Mouse (Mus musculus) kidney, embryonic 14.5 days (tissue): ENCODE data around the gene Rint1. TPM values are rescaled to one million over a fixed set of nuclear protein-coding genes. Genes with fewer than 3 reads are reported as not detected.
"Not testable (repeated sequence)": the region's sequence is repeated elsewhere in the genome, so short reads cannot be mapped to it uniquely, and the experiment has no call there.

Source experiments
- ATAC-seq: fragments of 200-750 bp; cut with Nextera tagmentation; 2 replicates; pipeline ENCODE4 v1.8.0; 2017; ENCODE audit warnings: moderate number of reproducible peaks, mild to moderate bottlenecking, moderate TSS enrichment, moderate library complexity; ENCODE audit not compliant: low FRiP score, low TSS enrichment
- H3K27ac ChIP-seq: fragments of 300-500 bp; sonication (generic); 2 replicates; pipeline ENCODE4 v1.5.1; 2014; ENCODE audit warnings: low read depth, mild to moderate bottlenecking, low read length, moderate library complexity, mixed read lengths
- H3K27me3 ChIP-seq: fragments of 300-500 bp; sonication (generic); 2 replicates; pipeline ENCODE4 v1.6.1; 2014; ENCODE audit warnings: mild to moderate bottlenecking, low read length; ENCODE audit not compliant: control insufficient read depth, insufficient read depth
- H3K36me3 ChIP-seq: fragments of 300-500 bp; sonication (generic); 2 replicates; pipeline ENCODE4 v1.6.1; 2014; ENCODE audit warnings: low read length, mixed read lengths; ENCODE audit not compliant: control insufficient read depth, insufficient read depth
- H3K4me1 ChIP-seq: fragments of 300-500 bp; sonication (generic); 2 replicates; pipeline ENCODE4 v1.6.1; 2014; ENCODE audit warnings: low read length, mixed read lengths; ENCODE audit not compliant: control insufficient read depth, insufficient read depth
- H3K4me2 ChIP-seq: fragments of 300-500 bp; sonication (generic); replicated peaks from 2 replicates; pipeline ENCODE4 v1.6.1; 2014; ENCODE audit warnings: low read depth, mild to moderate bottlenecking, low read length
- H3K4me3 ChIP-seq: fragments of 300-500 bp; sonication (generic); 2 replicates; pipeline ENCODE4 v1.5.1; 2014; ENCODE audit warnings: mild to moderate bottlenecking, low read length
- H3K9ac ChIP-seq: fragments of 300-500 bp; sonication (generic); 2 replicates; pipeline ENCODE4 v1.6.1; 2014; ENCODE audit warnings: low read depth, mild to moderate bottlenecking, low read length, moderate library complexity
- H3K9me3 ChIP-seq: fragments of 300-500 bp; sonication (generic); 2 replicates; pipeline ENCODE4 v1.6.1; 2016; ENCODE audit warnings: low read length; ENCODE audit not compliant: control insufficient read depth
- WGBS: fragments of 180-500 bp; shearing (Covaris S2); extraction: QIAGEN DNeasy Blood & Tissue Kit; methylation state at CpG from one replicate; pipeline ENCODE4 v1.1.7; 2014; 5-methylcytosine and 5-hydroxymethylcytosine counted together
- polyA plus RNA-seq: library from polyadenylated mRNA; unstranded; fragments of >200 nt; fragmentation: Nextera tagmentation; extraction: Ambion mirVana; gene quantifications from 2 replicates; pipeline ENCODE4 v1.2.1, GENCODE M21; 2014

Gene Rint1
- polyA plus RNA-seq, 1 experiment from 2014 or later: 39.1 TPM

DNA sequence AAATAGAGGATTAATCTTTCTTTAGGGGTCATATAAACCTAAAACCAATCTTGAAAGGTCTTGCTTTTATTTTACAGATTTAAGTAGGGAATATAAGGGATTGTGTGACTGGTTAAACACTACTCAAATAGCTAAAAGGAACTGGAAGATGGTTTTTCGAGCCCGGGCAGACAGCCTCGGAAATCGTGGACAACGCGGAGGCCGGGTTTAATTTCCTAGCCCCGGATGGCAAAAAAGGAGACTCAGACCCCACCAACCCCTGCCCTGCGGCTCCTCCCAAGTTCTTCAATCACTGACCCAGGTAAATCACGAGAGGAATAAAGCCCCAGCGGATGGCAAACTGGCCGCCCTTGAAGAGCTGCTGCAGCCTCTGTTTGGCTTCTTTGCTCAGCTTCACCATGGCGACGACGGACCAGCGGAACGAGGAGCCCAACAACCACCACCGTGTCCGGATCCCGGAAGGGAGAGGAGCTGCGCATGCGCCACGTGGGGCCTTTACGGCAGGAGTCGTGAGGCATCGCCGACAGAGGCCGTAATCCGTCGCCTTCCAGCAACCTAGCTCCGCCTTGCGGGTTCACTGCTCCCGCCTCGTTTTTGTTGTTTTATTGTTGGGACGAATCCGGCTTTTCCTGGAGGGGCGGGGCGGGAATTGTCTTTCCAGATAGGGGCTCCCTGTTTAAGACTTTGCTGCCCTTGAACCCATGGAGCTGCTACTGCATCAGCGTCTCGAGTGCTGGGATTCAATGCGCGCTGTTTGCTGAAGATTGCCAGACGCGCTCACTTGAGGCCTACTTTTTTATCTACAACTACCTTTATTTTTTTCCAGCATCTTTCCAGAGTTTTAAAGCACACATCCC, 56.4 kb downstream of the Rint1 start, which contains the start of gene Tomm7:
Gene Tomm7, minus strand, starts transcription at position 488 of the 857 bp plus-strand sequence.
- Histone ChIP-seq H3K36me3 (peaks cover 14% of the 10 kb centered on the region; the same call in 1 of the 2 replicates), H3K9me3 (no peaks in the 10 kb centered on the region), H3K4me2 (peak within 1 kb of the TSS; percentile 69), H3K27me3 (no peaks in the 10 kb centered on the region), H3K27ac (peak within 1 kb of the TSS; percentile 83), H3K9ac (peak within 1 kb of the TSS; percentile 72), H3K4me1 (peaks cover 11% of the 10 kb centered on the region; the same call in 1 of the 2 replicates), H3K4me3 (peak within 1 kb of the TSS; percentile 57)
- ATAC-seq: peak; percentile 95
- WGBS: under 1% methylated on average over 44 of the region's 44 CpGs

DNA sequence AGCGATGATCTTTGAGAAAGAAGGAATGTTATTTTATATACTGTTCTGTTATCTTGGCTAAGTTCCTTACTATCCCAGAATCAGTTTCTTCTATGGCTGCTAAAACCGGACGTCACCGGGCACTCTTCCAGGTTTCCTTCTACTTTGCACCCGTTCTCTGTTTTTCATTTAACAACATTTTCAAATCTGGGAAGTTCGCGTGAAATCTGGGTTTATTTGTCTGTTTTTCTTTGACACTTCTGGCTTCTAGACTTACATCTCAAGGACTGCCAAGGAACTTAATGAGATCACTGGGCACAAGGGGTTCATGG, 57.0 kb downstream of the Rint1 start:
- H3K4me3 ChIP-seq: peak overlapping the region; percentile 57
- peak overlapping the region; percentile 72; the same call in 1 of the 2 replicates for H3K9ac ChIP-seq
- 21% methylated on average over 7 of the region's 7 CpGs for WGBS
- peaks cover 11% of the 10 kb centered on the region; the same call in 1 of the 2 replicates for H3K4me1 ChIP-seq
- H3K27ac ChIP-seq: peak overlapping the region; percentile 83
- ATAC-seq: peak; percentile 19
- H3K9me3 ChIP-seq: no peaks in the 10 kb centered on the region
- peak overlapping the region; percentile 40 for H3K4me2 ChIP-seq
- H3K36me3 ChIP-seq: peaks cover 8% of the 10 kb centered on the region; the same call in 1 of the 2 replicates
- no peaks in the 10 kb centered on the region for H3K27me3 ChIP-seq

- H3K9me3 ChIP-seq: no peaks in the 10 kb centered on the region
- no peak overlapping the region for H3K9ac ChIP-seq
- no peak overlapping the region for H3K4me3 ChIP-seq
- ATAC-seq: no peak
- 92% methylated on average over 3 of the region's 3 CpGs for WGBS
- H3K4me2 ChIP-seq: no peak overlapping the region; the same call in 1 of the 2 replicates
- H3K27me3 ChIP-seq: no peaks in the 10 kb centered on the region
- peaks cover 5% of the 10 kb centered on the region; the same call in 1 of the 2 replicates for H3K36me3 ChIP-seq
- peaks cover 11% of the 10 kb centered on the region; the same call in 1 of the 2 replicates for H3K4me1 ChIP-seq
- no peak overlapping the region; the same call in 1 of the 2 replicates for H3K27ac ChIP-seq
These were observed 57.6 kb downstream of the Rint1 start for GRCm38 (mm10) chr5:23845141-23845540.

- peak overlapping the region; percentile 72 for H3K4me2 ChIP-seq
- ATAC-seq: peak; percentile 98
- peaks cover 5% of the 10 kb centered on the region; the same call in 1 of the 2 replicates for H3K4me1 ChIP-seq
- H3K9ac ChIP-seq: peak overlapping the region; percentile 86
- no peaks in the 10 kb centered on the region for H3K27me3 ChIP-seq
- H3K36me3 ChIP-seq: peaks cover 32% of the 10 kb centered on the region
- H3K27ac ChIP-seq: peak overlapping the region; percentile 51; the same call in 1 of the 2 replicates
- WGBS: 1% methylated on average over 46 of the region's 61 CpGs
- H3K4me3 ChIP-seq: peak overlapping the region; percentile 88
- H3K9me3 ChIP-seq: no peaks in the 10 kb centered on the region
These were observed 63.0 kb downstream of the Rint1 start for GRCm38 (mm10) chr5:23850345-23851159.

DNA sequence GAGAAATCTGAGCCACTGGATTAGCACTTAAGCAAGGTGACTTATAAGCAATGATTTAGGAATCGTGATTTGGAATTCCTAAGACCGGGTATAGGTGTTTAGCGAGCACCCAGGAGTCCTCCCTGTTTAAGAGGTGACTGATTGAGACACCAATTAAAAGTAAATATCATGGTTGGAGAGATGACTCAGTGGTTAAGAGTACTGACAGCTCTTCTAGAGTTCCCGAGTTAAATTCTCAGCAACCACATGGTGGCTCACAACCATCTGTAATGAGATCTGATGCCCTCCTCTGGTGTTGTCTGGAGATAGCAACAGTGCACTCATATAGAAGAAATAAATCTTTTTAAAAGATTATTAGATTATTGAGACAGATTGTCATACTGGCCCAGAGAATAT, 63.6 kb downstream of the Rint1 start:
- H3K27me3 ChIP-seq, H3K9me3 ChIP-seq, H3K27ac ChIP-seq, ATAC-seq, H3K4me1 ChIP-seq: not testable (repeated sequence)
- H3K4me3 ChIP-seq: peak overlapping the region; percentile 88
- peaks cover 37% of the 10 kb centered on the region for H3K36me3 ChIP-seq
- H3K4me2 ChIP-seq: peak overlapping the region; percentile 72
- 12% methylated on average over 4 of the region's 4 CpGs for WGBS
- peak overlapping the region; percentile 86 for H3K9ac ChIP-seq

- H3K9ac ChIP-seq, H3K4me1 ChIP-seq, H3K4me3 ChIP-seq, ATAC-seq, H3K27me3 ChIP-seq, H3K27ac ChIP-seq, H3K4me2 ChIP-seq, H3K9me3 ChIP-seq: not testable (repeated sequence)
- peaks cover 53% of the 10 kb centered on the region for H3K36me3 ChIP-seq
- WGBS: 83% methylated on average over 1 of the region's 1 CpGs
These were observed 65.4 kb downstream of the Rint1 start for GRCm38 (mm10) chr5:23852916-23853315.

- Histone ChIP-seq H3K36me3 (peaks cover 59% of the 10 kb centered on the region), H3K9me3 (no peaks in the 10 kb centered on the region), H3K4me3 (no peak overlapping the region), H3K4me1 (peaks cover 5% of the 10 kb centered on the region; the same call in 1 of the 2 replicates), H3K9ac (no peak overlapping the region), H3K4me2 (no peak overlapping the region), H3K27me3 (no peaks in the 10 kb centered on the region), H3K27ac (no peak overlapping the region)
- ATAC-seq: no peak
- WGBS: 89% methylated on average over 6 of the region's 6 CpGs
These were observed 68.0 kb downstream of the Rint1 start for GRCm38 (mm10) chr5:23855484-23855883.

- H3K9ac ChIP-seq: no peak overlapping the region
- no peaks in the 10 kb centered on the region for H3K9me3 ChIP-seq
- H3K27ac ChIP-seq: no peak overlapping the region
- ATAC-seq: no peak
- no peak overlapping the region for H3K4me2 ChIP-seq
- no peak overlapping the region for H3K4me3 ChIP-seq
- H3K36me3 ChIP-seq: peaks cover 59% of the 10 kb centered on the region
- 90% methylated on average over 1 of the region's 1 CpGs for WGBS
- H3K4me1 ChIP-seq: peaks cover 5% of the 10 kb centered on the region; the same call in 1 of the 2 replicates
- H3K27me3 ChIP-seq: no peaks in the 10 kb centered on the region
These were observed 68.7 kb downstream of the Rint1 start for GRCm38 (mm10) chr5:23856164-23856563.
